Mouse (Mus musculus) regulatory T cell (primary cell): ENCODE results near the gene Rbm24.

ENCODE experiments used
- in situ Hi-C: fragments of 300-600 bp; cut with MboI, MseI; formaldehyde crosslinking; loops from one replicate; pipeline ENCODE4 v1.15.1; 2025; ENCODE audit warnings: high pct_unique_total_duplicates

The Rbm24 gene

GRCm38 (mm10) chr13:46418141-46418601 is at the start of gene Rbm24:
TSS of gene Rbm24 (plus strand) at chr13:46418434.
- in situ Hi-C loops, result loop anchor here (10.0 kb wide), 1 partner anchor 217 kb away; no protein-coding TSS in a partner anchor

DNA sequence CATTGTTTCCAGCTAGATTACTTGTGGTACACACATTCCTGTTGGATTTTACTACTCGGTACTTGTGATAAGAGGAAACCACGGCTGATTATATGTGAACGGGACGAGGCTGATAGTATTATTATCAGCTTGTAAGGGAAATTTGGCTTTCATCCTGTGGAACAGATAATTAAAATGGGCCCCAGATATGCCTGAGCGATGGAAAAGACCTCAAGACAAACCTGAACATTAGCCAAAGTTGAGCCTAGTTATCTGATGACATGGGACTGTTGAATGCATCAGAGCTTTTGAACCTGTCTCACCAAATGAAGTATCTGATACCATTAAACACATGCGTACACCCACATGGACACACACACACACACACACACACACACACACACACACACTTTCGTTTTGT is 45.4 kb upstream of the Rbm24 start:
- in situ Hi-C loops, result no loop called here

DNA sequence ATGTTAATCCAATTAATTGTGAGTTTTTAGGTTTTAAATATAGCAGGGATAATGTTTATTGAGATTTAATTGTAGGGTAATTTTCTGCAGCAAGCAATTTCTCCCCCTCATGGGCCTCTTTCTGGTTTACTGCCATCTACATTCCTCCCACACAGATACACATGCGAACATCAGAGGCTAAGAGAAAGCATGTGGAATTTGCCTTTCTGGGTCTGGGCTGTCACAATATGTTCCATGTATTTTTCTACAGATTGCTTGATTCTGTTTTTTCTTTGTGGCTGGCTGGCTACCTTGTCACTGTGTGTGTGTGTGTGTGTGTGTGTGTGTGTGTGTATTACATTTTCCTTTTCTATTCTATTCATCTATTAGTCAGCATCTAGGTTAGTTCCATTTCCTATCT is 42.9 kb upstream of the Rbm24 start:
- in situ Hi-C loops, result no loop called here

- in situ Hi-C loops, result no loop called here
Measured at GRCm38 (mm10) chr13:46387396-46387795, 30.8 kb upstream of the Rbm24 start.

DNA sequence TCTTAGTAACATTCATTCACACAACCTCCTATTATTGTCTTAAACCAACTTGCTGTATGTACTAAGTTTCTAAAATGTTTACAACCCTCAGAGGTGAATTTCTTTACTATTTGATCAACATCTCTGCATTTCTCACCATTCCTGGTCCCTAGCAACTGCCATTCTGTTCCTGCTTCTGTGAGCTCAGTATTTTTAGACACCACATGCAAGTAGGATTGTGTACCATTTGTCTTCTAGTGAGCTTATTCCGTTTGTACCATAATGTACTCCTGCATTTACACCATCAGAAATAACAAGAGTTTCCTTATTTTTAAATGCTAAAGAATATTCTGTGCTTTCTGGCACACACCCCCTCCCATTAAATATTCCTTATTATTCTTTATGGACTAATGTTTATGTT is 26.6 kb upstream of the Rbm24 start:
- in situ Hi-C loops, result no loop called here

- in situ Hi-C loops, result no loop called here
Measured at GRCm38 (mm10) chr13:46392893-46393292, 25.3 kb upstream of the Rbm24 start.

DNA sequence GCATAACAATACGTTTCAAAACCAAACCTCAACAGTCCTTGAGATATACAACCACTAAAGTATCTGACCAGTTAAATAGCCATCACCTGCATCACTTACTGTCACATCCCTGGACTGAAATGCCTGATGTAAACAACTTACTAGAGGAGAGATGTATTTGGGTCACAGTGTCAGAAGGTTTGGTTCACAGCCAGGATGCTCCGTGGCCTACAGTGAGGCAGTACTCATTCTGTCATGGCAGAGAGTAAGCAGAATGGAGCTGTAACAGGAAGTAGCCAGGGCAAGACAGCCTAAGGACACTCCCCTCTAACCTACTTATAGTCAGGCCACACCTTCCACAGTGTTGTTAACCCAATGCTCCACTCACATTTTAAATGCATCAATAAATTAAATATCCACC is 24.3 kb upstream of the Rbm24 start:
- in situ Hi-C loops, result no loop called here

GRCm38 (mm10) chr13:46397235-46397634 is 21.0 kb upstream of the Rbm24 start:
- in situ Hi-C loops, result no loop called here

- in situ Hi-C loops, result no loop called here
Measured at GRCm38 (mm10) chr13:46407151-46407550, 11.1 kb upstream of the Rbm24 start.

DNA sequence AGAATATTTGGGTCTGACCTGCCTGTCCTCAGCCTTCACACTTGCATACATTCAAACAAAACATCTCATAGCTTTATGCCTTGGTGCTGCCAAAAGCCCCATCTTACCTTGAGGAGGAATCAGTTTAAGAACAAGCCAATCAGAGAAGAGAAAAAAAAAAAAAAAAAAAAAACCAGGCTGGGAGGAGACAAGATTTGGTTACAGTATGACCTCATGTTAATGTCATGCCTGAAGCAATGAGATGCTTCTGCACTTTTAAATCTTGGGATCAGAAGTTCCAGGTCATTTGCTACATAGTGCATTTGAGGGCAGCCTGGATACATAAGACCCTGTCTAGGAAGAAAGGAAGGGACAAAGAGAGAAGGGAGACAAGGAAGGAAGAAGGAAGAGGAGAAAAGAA is 6.0 kb upstream of the Rbm24 start:
- in situ Hi-C loops, result loop anchor here (10.0 kb wide), 1 partner anchor 223 kb away; no protein-coding TSS in a partner anchor

DNA sequence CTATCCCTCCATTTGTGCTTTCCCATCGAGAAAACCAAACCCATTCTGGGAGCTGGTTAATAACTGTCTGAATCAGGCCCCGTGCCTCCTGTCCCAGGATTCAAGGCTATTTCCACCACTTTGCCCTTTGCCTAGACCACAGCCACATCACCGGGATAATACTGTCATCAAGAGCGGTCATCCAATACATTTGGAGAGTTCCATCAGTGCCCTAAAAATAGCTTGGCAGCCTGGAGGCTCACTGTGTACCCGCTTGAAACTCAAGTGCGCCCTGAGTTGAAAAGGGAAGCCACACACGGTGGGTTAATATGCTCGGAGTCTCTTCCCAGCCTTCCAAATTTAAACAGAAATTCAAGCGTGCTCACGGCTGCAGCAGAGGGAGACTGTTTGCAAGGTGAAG is 4.6 kb upstream of the Rbm24 start:
- in situ Hi-C loops, result loop anchor here (10.0 kb wide), 1 partner anchor 221 kb away; no protein-coding TSS in a partner anchor

DNA sequence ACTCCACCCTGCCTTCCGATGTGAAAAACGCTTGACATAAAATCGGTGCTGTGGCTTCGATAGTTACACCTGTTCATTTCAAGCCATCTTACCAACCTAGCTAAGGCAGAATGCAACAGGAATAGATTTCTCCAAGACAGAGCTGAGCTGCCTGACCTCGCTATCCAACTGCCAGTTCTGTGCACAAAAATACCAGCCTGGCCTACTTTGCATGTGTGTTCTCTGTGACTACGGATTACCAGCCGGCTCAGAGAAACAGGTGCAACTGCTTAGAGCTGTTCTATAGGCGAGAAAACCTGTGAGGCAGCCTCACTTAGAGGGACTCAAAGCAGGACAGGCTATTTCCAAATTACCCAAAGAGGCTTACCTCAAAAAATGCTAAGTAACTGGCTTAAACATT is 4.2 kb upstream of the Rbm24 start:
- in situ Hi-C loops, result loop anchor here (10.0 kb wide), 1 partner anchor 221 kb away; no protein-coding TSS in a partner anchor

GRCm38 (mm10) chr13:46416021-46416420 is 2.2 kb upstream of the Rbm24 start:
- in situ Hi-C loops, result loop anchor here (10.0 kb wide), 1 partner anchor 219 kb away; no protein-coding TSS in a partner anchor

- in situ Hi-C loops, result loop anchor here (10.0 kb wide), 1 partner anchor 217 kb away; no protein-coding TSS in a partner anchor
Measured at GRCm38 (mm10) chr13:46417594-46417993, 640 bp upstream of the Rbm24 start.

DNA sequence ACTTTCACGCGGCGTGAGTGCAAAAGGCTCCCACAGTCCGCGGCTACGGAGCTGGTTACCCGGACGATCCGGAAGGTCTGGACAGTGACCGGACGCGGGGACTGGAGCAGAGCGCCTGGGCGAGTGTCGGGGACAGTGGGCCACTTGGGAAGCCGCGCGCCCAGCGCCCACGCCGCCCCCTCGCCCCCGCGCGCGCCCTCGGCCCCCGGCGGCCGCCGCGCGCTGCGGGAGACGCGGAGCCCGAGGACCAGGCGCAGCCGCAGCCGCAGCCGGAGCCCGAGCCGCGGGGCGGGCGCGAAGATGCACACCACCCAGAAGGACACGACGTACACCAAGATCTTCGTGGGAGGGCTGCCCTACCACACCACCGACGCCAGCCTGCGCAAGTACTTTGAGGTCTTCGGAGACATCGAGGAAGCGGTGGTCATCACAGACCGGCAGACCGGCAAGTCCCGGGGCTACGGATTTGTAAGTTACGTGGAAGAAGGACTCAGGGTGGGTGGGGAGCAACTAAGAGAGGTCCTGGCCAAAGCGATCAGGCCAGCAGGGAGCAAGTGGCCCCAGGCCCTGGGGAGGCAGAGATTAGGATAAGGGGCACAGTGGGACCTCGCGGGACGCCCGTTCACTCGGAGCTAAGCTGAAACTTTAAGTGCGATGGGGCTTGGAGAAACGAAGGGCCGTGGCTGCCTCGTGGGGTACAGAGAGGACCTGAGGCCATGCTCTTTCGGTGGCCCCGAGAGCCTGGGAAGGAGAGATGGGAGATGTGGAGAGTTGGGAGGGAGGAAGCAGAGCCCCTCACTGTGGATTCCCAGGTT is 704 bp downstream of the Rbm24 start:
- in situ Hi-C loops, result loop anchor here (10.0 kb wide), 1 partner anchor 216 kb away; no protein-coding TSS in a partner anchor

- in situ Hi-C loops, result loop anchor here (10.0 kb wide), 2 partner anchors 215 to 1355 kb away; no protein-coding TSS in a partner anchor
Measured at GRCm38 (mm10) chr13:46419648-46420047, 1.4 kb downstream of the Rbm24 start.

DNA sequence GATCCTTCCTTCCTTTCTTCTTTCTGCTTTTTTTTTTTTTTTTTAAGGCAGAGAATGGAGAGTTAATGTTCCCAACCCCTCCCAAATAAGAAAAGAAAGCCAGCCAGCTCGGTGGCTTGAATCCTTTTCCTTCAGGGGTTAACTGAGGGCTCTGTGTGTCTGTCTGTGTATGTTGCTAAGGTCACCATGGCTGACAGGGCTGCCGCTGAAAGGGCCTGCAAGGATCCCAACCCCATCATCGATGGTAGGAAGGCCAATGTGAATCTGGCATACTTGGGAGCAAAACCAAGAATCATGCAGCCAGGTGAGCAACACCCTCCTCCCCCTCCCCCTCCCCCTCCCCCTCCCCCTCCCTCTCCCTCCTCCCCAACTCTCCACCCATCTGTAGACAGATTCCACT is 1.9 kb downstream of the Rbm24 start:
- in situ Hi-C loops, result loop anchor here (10.0 kb wide), 1 partner anchor 1355 kb away; no protein-coding TSS in a partner anchor

GRCm38 (mm10) chr13:46423805-46424204 is 5.6 kb downstream of the Rbm24 start:
- in situ Hi-C loops, result loop anchor here (10.0 kb wide), 1 partner anchor 1359 kb away; no protein-coding TSS in a partner anchor

- in situ Hi-C loops, result loop anchor here (10.0 kb wide), 1 partner anchor 1360 kb away; no protein-coding TSS in a partner anchor
Measured at GRCm38 (mm10) chr13:46424376-46424775, 6.1 kb downstream of the Rbm24 start.

- in situ Hi-C loops, result loop anchor here (10.0 kb wide), 1 partner anchor 1362 kb away; no protein-coding TSS in a partner anchor
Measured at GRCm38 (mm10) chr13:46426651-46427269, 8.5 kb downstream of the Rbm24 start.

GRCm38 (mm10) chr13:46428964-46429363 is 10.7 kb downstream of the Rbm24 start:
- in situ Hi-C loops, result loop anchor here (10.0 kb wide), 1 partner anchor 1364 kb away; no protein-coding TSS in a partner anchor

DNA sequence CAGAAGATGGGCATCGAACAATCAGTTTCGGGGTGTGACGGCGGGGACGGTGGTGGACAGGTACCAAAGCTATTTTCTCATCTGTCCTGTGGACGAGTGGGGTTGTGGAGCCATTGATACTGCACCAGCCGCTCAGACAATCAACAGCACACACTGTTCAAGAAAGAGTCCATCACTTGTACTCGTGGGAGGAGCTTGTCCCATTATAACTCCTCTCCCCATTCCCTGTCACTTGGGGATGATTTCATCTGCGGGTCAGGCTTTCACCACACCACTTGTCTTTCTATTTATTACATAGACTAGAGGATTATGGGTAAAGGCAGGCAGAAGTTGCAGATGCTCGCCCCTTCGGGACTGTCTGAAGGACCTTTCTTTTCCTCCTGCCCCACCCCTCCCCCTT is 11.6 kb downstream of the Rbm24 start:
- in situ Hi-C loops, result loop anchor here (10.0 kb wide), 1 partner anchor 1365 kb away; no protein-coding TSS in a partner anchor
